Mouse (Mus musculus) ES-Bruce4 (cell line): ENCODE data around the gene Fnbp1.

Experiments
- CTCF ChIP-seq: IDR thresholded peaks from one replicate; pipeline ENCODE4 v1.8.1; 2011; ENCODE audit warnings: low read depth, low read length
- EP300 ChIP-seq: IDR thresholded peaks from 2 replicates; pipeline ENCODE4 v1.6.1; 2011; ENCODE audit warnings: low read depth, low read length; ENCODE audit not compliant: insufficient read depth
- POLR2A ChIP-seq: IDR thresholded peaks from one replicate; pipeline ENCODE4 v1.8.1; 2011; ENCODE audit warnings: low read length; ENCODE audit not compliant: insufficient read depth

- no peak for TF ChIP-seq CTCF
- TF ChIP-seq POLR2A: no peak
- TF ChIP-seq EP300: no peak
These were observed 7.8 kb downstream of the Fnbp1 start for GRCm38 (mm10) chr2:31133981-31134380.
